In genomic region chr12:79924921-79925703, GRCm38 (mm10) we compare ENCODE assay signal across 7 mouse cellular contexts.
DNase-seq lines count a peak whose midpoint lies in the region; ATAC-seq lines count a peak whose summit lies in the region.

No protein-coding gene starts in this region.

- no peaks in the 10 kb centered on the region for H3K27me3 ChIP-seq in forebrain, embryonic 15.5 days
- no peaks in the 10 kb centered on the region for H3K27me3 ChIP-seq in intestine, embryonic 14.5 days (replicated peaks; ENCODE audit: control insufficient read depth, insufficient read depth, low read length)
- H3K27me3 ChIP-seq in liver, embryonic 12.5 days (replicated peaks): 0 out of 2 replicates have a peak, but pooled peaks cover 5% of the 10 kb centered on the region
- H3K27me3 ChIP-seq in stomach, embryonic 15.5 days (replicated peaks): no peaks in the 10 kb centered on the region

- peak overlapping the region; percentile 26 for H3K4me2 ChIP-seq in forebrain, embryonic 15.5 days (replicated peaks)
- peak overlapping the region; percentile 35 for H3K4me2 ChIP-seq in intestine, embryonic 14.5 days (ENCODE audit: low read length)
- H3K4me2 ChIP-seq in liver, embryonic 12.5 days: no peak overlapping the region
- H3K4me2 ChIP-seq in stomach, embryonic 15.5 days: peak overlapping the region; percentile 17

- under 1% methylated on average over 16 of the region's 16 CpGs for WGBS in forebrain, embryonic 15.5 days
- WGBS in intestine, embryonic 14.5 days: 10% methylated on average over 16 of the region's 16 CpGs
- 33% methylated on average over 16 of the region's 16 CpGs for WGBS in liver, embryonic 12.5 days (ENCODE audit: insufficient replicate concordance)
- 19% methylated on average over 16 of the region's 16 CpGs for WGBS in stomach, embryonic 15.5 days

- peaks cover 54% of the 10 kb centered on the region for H3K4me1 ChIP-seq in forebrain, embryonic 15.5 days
- peaks cover 63% of the 10 kb centered on the region for H3K4me1 ChIP-seq in intestine, embryonic 14.5 days (replicated peaks; ENCODE audit: control insufficient read depth, insufficient read depth, low read length)
- 0 out of 2 replicates have a peak, but pooled peaks cover 9% of the 10 kb centered on the region for H3K4me1 ChIP-seq in liver, embryonic 12.5 days
- H3K4me1 ChIP-seq in stomach, embryonic 15.5 days: peaks cover 57% of the 10 kb centered on the region

- H3K27ac ChIP-seq in forebrain, embryonic 15.5 days (replicated peaks): peak overlapping the region; percentile 91
- H3K27ac ChIP-seq in intestine, embryonic 14.5 days (ENCODE audit: low read depth): peak overlapping the region; percentile 94
- H3K27ac ChIP-seq in liver, embryonic 12.5 days: peak overlapping the region; percentile 69
- H3K27ac ChIP-seq in stomach, embryonic 15.5 days: peak overlapping the region; percentile 96

- peak overlapping the region; percentile 34 for H3K9ac ChIP-seq in forebrain, embryonic 15.5 days (replicated peaks)
- peak overlapping the region; percentile 1; the same call in 1 of the 2 replicates for H3K9ac ChIP-seq in intestine, embryonic 14.5 days (ENCODE audit: low read length)
- H3K9ac ChIP-seq in liver, embryonic 12.5 days: no peak overlapping the region
- H3K9ac ChIP-seq in stomach, embryonic 15.5 days: no peak overlapping the region

- H3K36me3 ChIP-seq in forebrain, embryonic 15.5 days: no peaks in the 10 kb centered on the region
- H3K36me3 ChIP-seq in intestine, embryonic 14.5 days (ENCODE audit: control insufficient read depth, insufficient read depth, low read length): no peaks in the 10 kb centered on the region
- H3K36me3 ChIP-seq in liver, embryonic 12.5 days: no peaks in the 10 kb centered on the region
- no peaks in the 10 kb centered on the region for H3K36me3 ChIP-seq in stomach, embryonic 15.5 days

- ATAC-seq in forebrain, embryonic 15.5 days (replicated peaks): peak; percentile 88
- 0 out of 2 replicates have a peak, but pooled peaks have one; percentile 13 for ATAC-seq in intestine, embryonic 14.5 days (replicated peaks; ENCODE audit: low FRiP score, low TSS enrichment, low read depth)
- no peak for ATAC-seq in liver, embryonic 12.5 days
- no peak for ATAC-seq in stomach, embryonic 15.5 days (ENCODE audit: insufficient read depth, low FRiP score, low read depth)

- peak; percentile 11 to 17 for DNase-seq in B cell, adult 2 months
- DNase-seq in ES-CJ7 (ENCODE audit: low read depth, low spot score): peak; percentile 69
- DNase-seq in intestine, embryonic 14.5 days (ENCODE audit: low spot score): no peak
- no peak for DNase-seq in thymus, postnatal 10 days (ENCODE audit: low spot score in 2 of 2)

- no peaks in the 10 kb centered on the region for H3K9me3 ChIP-seq in forebrain, embryonic 15.5 days
- peaks cover 2% of the 10 kb centered on the region; the same call in 1 of the 2 replicates for H3K9me3 ChIP-seq in intestine, embryonic 14.5 days (ENCODE audit: control insufficient read depth, low read length)
- H3K9me3 ChIP-seq in liver, embryonic 12.5 days (replicated peaks): no peaks in the 10 kb centered on the region
- H3K9me3 ChIP-seq in stomach, embryonic 15.5 days: no peaks in the 10 kb centered on the region

- no peak overlapping the region for H3K4me3 ChIP-seq in forebrain, embryonic 15.5 days
- H3K4me3 ChIP-seq in intestine, embryonic 14.5 days (ENCODE audit: low read depth, low read length): no peak overlapping the region
- no peak overlapping the region for H3K4me3 ChIP-seq in liver, embryonic 12.5 days
- no peak overlapping the region for H3K4me3 ChIP-seq in stomach, embryonic 15.5 days (replicated peaks)

Comparison
In these comparisons a context has a peak if more than half of its experiments do, and no peak if none do; other contexts are left out.
1. DNase-seq: peak in B cell, adult 2 months (2 of 2) and ES-CJ7 (single experiment); none in intestine, embryonic 14.5 days (single experiment) and thymus, postnatal 10 days (0 of 2).
2. ATAC-seq: peak in forebrain, embryonic 15.5 days (single experiment) and intestine, embryonic 14.5 days (single experiment); none in liver, embryonic 12.5 days (single experiment) and stomach, embryonic 15.5 days (single experiment).
3. H3K9ac ChIP-seq: peak in forebrain, embryonic 15.5 days (single experiment) and intestine, embryonic 14.5 days (single experiment); none in liver, embryonic 12.5 days (single experiment) and stomach, embryonic 15.5 days (single experiment).
4. Peak in every context shown above with its lines, with median percentiles within 50 percentile points of each other: H3K27ac ChIP-seq.